Mouse (Mus musculus): ENCODE results near the gene Gli1. TPM values are rescaled to one million over a fixed set of nuclear protein-coding genes. Genes with fewer than 3 reads are reported as not detected.

Gli1 gene
- polyA plus RNA-seq, 2 experiments from 2014 or later, result 0.15 to 0.75 TPM

DNA sequence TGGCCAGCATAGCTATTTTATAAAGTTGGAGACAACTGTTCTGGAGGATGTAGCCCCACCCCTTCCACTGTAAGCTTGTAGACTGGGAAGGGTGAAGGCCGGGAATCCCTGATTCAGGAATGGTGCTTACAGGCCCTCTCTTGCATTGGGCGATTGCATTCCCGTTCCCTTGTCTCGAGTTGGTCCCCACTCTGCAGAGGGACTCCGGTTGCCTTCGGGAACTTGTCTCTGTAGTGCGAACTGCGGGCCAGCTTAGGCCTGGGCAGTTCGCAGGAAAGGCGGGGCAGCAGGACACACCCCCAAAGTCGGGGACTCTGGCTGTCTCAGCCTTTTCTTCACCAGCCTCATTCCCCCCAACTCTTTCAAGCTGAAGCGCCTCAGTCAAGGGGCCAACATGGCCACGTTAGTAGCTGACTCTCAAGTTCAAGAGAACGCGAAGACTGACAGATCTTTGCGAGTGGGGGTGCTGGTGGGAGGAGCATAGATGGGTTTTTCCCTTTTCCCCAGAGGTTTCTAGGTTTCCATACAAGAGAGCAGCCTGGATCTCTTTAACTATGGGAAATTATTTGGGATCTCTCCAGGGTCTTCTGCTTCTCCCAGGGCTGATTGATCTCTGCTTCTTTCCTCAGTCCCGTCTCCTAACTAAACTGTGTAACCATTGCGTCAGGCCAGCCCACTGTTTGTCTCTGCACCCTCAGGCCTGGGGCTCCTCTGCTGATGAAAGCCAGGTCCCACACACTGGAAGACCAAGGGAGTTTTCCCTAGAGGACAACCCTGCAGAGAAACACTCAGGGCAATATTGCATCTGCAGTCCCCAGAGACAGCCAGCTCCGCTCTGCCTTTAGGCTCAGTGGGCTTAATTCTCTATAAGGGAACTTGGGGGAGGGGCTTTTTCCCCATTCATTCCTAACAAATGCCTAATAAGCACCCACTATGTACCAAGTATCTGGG is 50.6 kb downstream of the Gli1 start:
- peak; percentile 11 for ATAC-seq

DNA sequence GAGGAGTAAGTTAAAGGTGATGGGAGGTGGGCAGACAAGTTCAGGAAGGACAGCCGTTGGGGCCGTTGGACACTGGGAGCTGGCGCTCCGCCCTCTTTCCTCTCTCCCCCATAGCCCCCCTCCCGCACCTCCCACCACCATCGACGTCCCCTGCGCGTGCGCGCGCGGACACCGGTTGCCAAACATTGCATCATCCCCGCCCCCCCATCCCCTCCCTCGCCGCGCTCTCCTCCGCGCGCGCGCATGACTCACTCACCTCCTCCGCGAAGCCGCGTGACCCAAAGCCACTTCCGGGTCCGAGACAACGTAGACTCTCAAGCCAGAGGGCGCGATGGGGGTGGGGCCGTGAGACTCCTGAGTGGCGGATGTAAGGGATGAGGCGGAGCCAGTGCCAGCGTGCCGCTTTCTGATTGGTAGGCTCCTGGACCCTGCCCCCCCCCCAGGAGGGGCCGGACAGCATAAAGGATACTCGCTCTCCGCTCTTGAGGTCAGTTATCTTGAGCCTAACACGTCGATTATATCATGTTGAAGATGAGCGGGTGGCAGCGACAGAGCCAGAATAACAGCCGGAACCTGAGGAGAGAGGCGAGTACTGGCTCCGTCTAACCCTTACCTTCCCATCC is 51.4 kb downstream of the Gli1 start:
- peak; percentile 82 for ATAC-seq

DNA sequence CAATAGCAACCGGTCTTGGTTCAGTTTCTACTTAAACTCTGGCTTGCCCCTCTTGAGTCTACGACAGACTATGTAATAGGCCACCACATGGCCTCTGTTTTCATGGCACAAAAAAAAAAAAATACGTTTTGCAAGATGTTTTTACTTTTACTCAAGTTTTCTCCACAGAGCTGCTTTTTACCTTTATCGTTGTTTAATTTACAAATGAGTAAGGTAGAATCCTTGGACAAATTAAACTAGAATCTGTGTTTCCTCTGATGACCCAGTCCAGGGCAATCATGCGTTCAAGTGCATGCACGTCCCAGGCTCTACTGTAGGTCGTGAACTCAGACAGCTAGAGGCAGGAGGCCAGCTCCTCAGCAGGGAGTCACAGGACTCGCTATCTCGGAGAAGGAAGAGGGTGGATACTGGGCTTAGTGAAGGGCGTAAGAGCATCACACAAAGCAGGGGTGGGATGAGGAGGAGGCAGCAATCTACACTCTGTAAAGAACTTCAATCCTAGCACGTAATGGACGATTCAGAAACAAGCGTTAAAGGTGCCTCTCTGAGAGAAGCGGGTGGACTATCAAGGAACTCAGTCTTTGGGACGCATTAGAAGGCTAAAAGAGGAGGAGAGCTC is 52.1 kb downstream of the Gli1 start:
- peak; percentile 28 for ATAC-seq

DNA sequence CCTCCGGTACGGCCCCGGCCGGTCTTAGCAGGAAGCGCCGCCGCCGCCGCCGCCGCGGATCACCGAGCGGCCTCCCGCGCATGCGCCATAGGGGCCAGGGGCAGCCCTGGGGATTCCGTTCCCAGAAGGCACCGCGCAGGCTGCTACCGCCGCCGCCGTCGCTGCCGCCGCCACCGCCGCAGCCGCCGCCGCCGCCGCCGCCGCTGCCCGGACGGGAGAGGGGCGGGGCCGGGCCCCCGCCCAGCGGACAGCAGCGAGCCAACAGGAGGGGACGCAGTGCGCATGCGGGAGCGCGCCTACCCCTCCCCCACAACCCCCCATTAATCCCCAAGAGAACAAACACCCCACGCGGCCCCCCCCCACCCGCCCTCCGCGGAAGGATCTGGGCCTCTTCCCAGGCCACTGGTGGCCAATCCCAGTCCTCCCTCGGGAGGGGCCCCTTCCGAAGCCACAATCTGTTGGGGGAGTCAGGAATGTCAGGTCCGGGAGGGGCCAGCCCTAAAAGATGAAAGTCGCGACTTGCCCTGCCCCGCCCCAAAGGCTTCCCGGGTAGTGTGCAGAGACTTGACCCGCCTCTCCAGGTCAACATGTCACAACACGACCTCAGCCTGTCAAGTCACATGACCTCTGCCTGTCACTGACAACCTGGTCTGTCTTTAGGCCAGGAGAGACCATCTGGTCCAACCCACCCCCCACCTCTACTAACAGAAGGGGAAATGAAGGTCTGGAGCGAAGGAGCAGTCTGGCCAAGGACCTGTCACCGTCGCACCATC is 52.8 kb downstream of the Gli1 start, which contains the start of gene Mbd6:
Mbd6 (minus strand) TSS at position 219 of the 773 bp plus-strand sequence.
- peak; percentile 15 for ATAC-seq

DNA sequence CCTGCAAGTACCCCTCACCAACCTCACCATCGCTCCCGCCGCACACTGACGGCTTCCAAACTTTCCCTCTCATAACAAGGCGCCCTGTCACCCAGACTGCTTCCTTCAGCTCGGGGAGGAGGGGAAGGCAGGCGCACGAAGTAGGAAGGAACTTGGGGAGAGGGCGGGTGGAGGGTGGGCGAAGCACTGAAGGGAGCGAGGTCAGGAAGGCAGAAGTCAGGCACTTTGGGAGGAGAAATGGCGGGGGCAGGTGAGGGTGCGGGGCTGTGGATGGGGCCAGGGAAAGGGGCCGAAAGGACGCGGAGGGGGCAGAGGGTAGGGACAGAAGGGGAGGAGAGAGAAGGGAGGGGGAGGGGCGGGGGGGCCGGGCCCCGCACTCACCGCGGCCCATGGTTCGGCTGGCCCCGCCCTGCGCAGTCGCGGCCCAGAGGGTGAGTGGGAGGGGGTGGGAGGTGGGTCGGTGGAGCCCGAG is 53.4 kb downstream of the Gli1 start:
- no peak for ATAC-seq

DNA sequence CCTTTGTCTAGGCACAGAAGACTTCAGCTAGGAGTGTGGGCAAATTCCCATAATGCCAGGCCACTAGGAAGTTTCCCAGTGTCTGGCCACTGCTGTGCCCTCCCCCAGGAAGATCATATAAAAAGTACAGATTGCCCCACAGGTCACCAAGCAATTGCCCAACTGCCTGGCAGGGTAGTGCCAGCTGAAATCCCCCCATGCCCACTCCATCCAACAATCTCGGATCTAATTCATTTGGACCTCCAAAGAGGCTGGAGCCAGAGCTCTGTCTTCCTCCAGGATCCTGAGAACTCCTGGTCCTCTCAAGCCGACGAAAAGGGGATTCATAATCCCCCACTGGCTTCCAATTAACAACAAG is 53.9 kb downstream of the Gli1 start:
- no peak for ATAC-seq

DNA sequence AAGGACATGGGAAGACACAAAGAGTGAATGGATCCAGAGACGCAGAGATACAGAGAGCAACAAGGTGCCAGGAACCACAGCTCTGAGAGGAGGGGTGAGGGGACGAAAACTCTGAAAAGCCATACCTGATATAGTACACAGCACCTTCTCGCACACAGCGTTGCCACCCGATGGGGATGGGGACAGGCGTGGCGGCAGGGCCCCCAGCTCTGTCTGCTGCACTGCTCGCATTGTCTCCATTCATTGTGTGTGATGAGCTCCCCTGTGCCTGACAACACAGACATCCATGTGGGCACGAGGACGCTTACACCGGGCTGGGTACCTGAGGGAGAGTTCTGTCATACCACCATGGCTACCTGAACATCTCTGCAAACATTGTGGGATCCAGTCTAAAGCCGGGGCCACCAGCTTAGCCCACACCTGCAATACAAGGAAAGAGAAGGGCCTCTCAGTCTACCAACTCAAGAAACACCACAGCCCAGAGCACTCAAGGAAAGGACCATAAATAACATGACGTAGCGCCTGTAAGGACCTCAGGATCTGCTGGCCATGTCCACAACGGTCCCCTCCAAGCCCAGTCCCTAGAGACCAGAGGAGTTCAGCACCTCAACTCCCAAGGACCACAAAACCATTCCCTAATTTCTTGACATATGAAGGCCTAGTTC is 54.4 kb downstream of the Gli1 start:
- ATAC-seq, result no peak

DNA sequence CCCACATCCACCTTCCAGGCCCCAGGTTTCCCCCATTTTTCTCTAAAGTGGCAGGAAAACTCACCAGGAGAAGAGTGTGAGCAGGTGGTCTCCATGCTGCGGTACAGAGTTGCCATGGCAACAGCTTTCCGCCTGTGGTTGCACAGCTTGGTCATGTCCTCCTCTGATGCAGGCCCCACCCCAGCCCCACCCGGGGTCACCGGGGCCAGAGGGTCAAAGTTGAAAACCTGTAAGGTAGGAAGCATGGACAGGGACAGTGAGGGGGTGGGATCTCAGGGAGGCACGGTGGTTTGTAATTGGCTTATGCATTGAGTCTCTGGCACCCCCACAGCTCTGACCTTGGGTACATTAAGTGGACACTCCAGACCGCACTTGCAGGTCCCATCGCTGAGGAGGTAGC is 55.0 kb downstream of the Gli1 start:
- ATAC-seq, result no peak

DNA sequence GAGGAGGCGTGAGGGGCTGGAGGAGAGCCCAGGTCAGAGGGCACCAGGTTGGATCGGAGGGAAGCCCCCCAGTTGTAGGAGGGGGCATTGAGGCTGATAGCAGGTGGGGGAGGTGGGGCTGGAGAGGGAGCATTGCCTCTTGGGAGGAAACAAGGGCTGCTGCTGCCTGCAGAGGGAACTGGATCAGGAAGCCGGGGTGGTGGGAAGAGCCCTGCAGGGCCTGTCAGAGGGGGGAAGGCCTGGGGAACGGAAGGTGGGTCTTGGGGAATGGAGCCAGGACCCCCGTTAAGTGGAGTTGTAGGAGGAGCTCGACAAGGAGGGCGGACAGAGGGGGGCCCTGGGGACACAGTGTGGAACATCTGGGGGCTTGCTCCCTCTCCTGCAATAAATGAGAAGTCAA is 55.6 kb downstream of the Gli1 start:
- no peak for ATAC-seq

DNA sequence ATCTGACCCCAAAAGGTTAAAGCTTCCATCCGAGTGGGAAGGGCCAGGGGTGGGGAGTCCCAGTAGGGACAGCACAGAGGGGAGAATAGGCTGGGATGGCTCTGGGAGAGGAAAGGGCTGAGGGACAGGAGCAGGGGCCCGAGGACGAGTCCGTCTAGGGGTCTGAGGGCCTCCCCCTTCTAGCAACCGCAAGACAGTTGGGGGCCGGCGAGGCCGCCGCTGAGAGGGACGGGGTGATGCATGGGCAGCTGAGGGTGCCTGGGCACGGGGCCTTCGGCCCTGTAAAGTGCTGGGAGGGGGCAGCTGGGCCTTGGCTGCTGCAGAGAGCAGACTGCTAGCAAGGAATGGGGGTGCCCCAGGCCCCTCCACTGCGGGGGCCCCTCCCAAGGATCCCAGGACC is 56.1 kb downstream of the Gli1 start:
- no peak for ATAC-seq

DNA sequence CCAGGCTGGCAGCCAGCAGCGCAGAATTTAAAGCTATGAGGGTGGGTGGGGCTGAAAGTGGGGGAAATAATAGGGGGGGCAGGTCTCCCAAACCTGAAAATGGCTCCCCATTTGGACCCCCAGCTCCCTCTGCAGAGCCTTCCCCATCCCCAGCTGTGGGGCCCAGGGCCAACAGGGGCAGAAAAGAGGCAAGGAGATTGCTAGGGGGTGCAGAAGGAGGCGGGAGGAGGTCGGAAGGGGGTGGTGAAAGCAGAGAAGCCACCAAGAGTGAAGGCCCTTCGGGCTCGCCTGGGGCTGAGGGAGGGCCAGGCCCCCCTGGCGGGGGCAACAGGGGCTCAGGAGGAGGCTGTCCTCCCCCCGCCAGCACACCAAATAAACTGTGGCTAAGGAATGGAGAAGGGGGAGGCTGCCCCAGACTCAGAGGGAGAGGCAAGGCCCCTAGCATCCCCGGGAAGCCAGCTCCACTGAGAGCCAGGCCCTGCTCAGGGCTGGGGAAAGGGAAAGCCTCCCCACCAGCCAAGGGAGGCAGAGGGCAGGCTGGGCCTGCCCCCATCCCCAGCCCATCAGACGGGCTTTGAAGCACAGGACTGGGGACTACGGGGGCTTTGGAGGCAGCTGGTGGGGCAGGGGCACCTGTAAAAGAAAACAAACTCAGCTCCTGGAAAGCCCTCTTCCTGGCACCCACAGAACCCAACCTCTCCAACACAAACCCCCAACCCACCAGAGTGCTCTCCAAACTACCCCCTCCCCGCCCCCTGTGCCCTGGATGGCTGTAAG is 56.9 kb downstream of the Gli1 start:
- ATAC-seq, result no peak

DNA sequence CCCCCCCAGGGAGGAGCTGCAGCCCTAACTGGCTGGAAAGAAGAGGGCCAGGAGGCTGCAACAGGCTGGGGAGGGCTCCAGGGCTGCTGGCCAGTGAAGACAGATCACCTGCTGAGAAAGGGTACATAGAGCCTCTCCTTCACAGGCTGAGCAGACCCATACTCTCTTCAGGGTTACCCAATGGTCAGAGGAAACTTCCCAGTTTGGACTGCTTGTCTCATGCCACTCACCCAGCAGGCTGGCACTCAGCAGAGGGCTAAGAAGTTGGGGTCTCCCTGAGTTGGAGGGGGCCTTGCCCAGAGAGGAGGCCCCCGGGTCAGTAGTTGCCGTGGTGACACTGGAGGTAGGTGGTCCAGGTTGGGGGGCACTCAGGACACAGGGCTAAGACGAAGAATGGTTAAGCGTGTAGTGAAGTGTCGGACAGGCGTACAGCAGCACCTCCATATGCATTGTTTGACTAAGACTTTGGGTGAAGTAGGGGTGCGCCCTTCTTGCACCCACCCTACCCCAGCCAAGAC is 57.6 kb downstream of the Gli1 start:
- ATAC-seq, result no peak

DNA sequence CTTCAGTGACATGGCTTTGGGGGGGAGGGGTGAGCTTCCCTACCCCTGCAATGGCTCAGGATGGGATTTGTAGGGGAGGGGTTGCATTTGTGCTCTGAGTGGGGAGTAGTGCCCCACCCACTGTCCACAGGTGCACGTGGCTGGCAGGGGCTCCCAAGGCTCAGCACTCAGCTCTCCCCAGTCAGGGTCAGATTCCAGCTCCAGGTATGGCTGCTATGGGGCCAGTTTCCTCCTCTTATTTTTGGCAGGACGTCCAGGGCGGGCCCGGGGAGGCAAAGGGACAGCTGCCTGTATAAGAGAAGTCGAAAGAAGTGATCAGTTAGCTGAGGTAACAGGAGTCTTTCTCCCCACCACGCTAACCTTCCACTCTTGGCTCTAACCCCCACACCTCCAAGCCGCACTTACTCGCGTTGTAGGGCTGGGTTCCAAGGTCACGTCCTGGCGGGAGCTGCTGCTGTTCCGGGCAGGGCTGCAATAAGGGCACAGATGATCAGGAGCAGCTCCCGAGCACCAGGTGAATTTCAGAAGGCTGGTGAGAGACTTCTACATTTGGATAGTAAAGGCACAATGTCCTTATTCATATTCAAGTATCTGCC is 59.1 kb downstream of the Gli1 start:
- ATAC-seq, result no peak

DNA sequence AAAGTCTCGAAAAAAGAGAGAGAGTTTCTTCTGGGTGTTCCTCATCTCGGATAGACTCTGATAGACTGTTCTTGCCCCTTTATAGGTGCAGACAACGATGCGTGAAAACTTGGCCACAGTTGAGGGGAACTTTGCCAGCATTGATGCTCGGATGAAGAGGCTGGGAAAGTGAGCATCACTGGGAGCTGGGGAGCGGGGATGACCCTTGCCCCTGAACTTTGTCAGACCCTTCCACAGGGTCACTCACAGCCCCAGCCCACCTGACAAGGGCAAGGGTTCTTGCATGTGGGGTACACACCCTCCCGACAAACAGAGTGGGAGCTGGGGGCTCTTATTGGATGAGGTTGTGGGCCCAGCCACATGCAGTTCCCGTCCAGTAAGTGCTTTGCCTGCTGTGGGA is 60.5 kb downstream of the Gli1 start:
- no peak for ATAC-seq

Other genes with a start within 250 kb of the Gli1 start
- 10 to 100 TPM; 51.3 to 75.5 TPM for gene Os9, start 220.8 kb downstream of the Gli1 start, polyA plus RNA-seq (2017; shearing (Covaris generic))
- gene B4galnt1, start 176.7 kb downstream of the Gli1 start, polyA plus RNA-seq (2017; shearing (Covaris generic)), result 100 to 1,000 TPM; 152 to 209 TPM
- 1 to 10 TPM; 2.5 to 2.7 TPM for gene Slc26a10, start 161.3 kb downstream of the Gli1 start, polyA plus RNA-seq (2017; shearing (Covaris generic))
- gene Arhgef25, start 151.9 kb downstream of the Gli1 start, polyA plus RNA-seq (2017; shearing (Covaris generic)), result not detected
- 10 to 100 TPM; 40.6 to 42.9 TPM for gene Dtx3, start 146.2 kb downstream of the Gli1 start, polyA plus RNA-seq (2017; shearing (Covaris generic))
- 10 to 100 TPM; 24.2 to 27.8 TPM for gene Pip4k2c, start 130.4 kb downstream of the Gli1 start, polyA plus RNA-seq (2017; shearing (Covaris generic))
- under 1 TPM; 0.18 to 0.70 TPM for gene Kif5a, start 78.6 kb downstream of the Gli1 start, polyA plus RNA-seq (2017; shearing (Covaris generic))
- 10 to 100 TPM; 55.4 to 60.6 TPM for gene Dctn2, start 75.6 kb downstream of the Gli1 start, polyA plus RNA-seq (2017; shearing (Covaris generic))
- 10 to 100 TPM in 1 of 2 experiments, 1 to 10 TPM in 1; 4.0 to 10.6 TPM for gene Mbd6, start 53.0 kb downstream of the Gli1 start, polyA plus RNA-seq (2017; shearing (Covaris generic))
- 10 to 100 TPM; 21.6 to 21.9 TPM for gene Mars, start 30.2 kb downstream of the Gli1 start, polyA plus RNA-seq (2017; shearing (Covaris generic))
- gene Arhgap9, start 20.0 kb downstream of the Gli1 start, polyA plus RNA-seq (2017; shearing (Covaris generic)), result 100 to 1,000 TPM; 125 TPM
- gene Inhbe, start 12.4 kb upstream of the Gli1 start, polyA plus RNA-seq (2017; shearing (Covaris generic)), result under 1 TPM in 1 of 2 experiments, not detected in 1; 0.07 TPM
- not detected for gene Inhbc, start 28.5 kb upstream of the Gli1 start, polyA plus RNA-seq (2017; shearing (Covaris generic))
- 10 to 100 TPM; 14.4 to 15.0 TPM for gene R3hdm2, start 38.4 kb upstream of the Gli1 start, polyA plus RNA-seq (2017; shearing (Covaris generic))
- under 1 TPM in 1 of 2 experiments, not detected in 1; 0.92 TPM for gene Stac3, start 159.7 kb upstream of the Gli1 start, polyA plus RNA-seq (2017; shearing (Covaris generic))
- gene Ndufa4l2, start 173.0 kb upstream of the Gli1 start, polyA plus RNA-seq (2017; shearing (Covaris generic)), result not detected
- gene Shmt2, start 180.5 kb upstream of the Gli1 start, polyA plus RNA-seq (2017; shearing (Covaris generic)), result 10 to 100 TPM; 34.2 to 50.7 TPM
- not detected for gene Nxph4, start 192.6 kb upstream of the Gli1 start, polyA plus RNA-seq (2017; shearing (Covaris generic))